ENCODE assay signal across 10 mouse cellular contexts in the genomic region with DNA sequence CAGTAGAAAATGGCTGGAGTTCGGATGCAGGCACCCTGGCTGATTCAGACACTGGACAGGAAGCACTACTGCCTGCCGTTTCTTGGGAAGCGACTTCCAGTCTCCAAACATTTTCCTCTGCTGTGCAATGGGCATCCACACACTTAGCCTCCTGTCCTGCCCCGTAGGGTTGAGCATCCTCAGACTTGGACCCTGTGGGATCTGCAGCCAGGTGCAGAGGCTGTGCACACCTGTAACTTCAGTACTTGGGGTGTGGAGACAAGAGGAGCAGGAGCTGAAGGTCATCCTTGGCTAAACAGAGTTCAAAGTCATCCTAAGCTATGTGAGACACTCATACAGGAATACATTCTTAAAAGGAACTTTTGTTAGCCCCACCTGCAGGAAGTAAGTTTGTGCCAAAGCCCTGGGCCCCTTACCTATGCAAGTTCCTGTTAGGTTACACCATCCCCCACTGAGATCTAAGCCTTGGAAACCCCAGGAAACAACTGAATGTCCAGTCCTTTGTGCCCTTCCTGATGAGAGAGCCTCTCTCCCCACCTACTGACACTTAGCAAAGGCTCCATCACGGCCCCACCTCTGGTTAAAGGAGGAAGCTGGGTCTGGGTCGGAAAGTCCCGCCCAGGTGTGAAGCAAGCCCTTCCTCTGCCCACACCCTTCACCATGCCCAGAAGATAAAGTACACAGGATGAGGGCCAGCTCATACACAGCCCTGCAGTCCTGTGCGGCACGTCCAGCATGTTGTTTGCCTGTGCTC. TPM values are rescaled to one million over a fixed set of nuclear protein-coding genes. Genes with fewer than 3 reads are reported as not detected.
A peak's percentile ranks its signal among the peaks of the same experiment; 100 is the strongest.
DNase-seq lines count a peak whose midpoint lies in the region; ATAC-seq and TF ChIP-seq lines count a peak whose summit lies in the region.
"Had no signal": no experiment of that assay in that cellular context is flagged by ENCODE, and none has a peak within 500 bp of the region (broad histone marks: within the 10 kb centered on the region; RNA-seq: fewer than 3 reads in every experiment).

No protein-coding gene starts in this region.

- intact Hi-C loops in left cerebral cortex, adult 2 months (cut with DNase I): no loop called here

- no peak overlapping the region for H3K9ac ChIP-seq in liver, embryonic 16.5 days (ENCODE audit: low read depth, low read length)
- H3K9ac ChIP-seq in forebrain, postnatal 0 days: no peak overlapping the region
- H3K9ac ChIP-seq: embryonic facial prominence, embryonic 12.5 days had no signal

- peak overlapping the region; percentile 25; the same call in 1 of the 2 replicates for H3K27ac ChIP-seq in left cerebral cortex, adult 2 months
- peak overlapping the region; percentile 88 for H3K27ac ChIP-seq in bone marrow, adult 2 months (ENCODE audit: control insufficient read depth, insufficient read depth, low read depth, low read length, poor library complexity)
- peak overlapping the region; percentile 63; the same call in 1 of the 2 replicates for H3K27ac ChIP-seq in liver, embryonic 16.5 days (ENCODE audit: low read length)
- no peak overlapping the region for H3K27ac ChIP-seq in olfactory bulb, adult 2 months (ENCODE audit: insufficient read depth, low read depth, low read length)
- H3K27ac ChIP-seq in midbrain, embryonic 10.5 days (replicated peaks): no peak overlapping the region
- H3K27ac ChIP-seq in forebrain, postnatal 0 days (ENCODE audit: low read depth, low read length): no peak overlapping the region
- H3K27ac ChIP-seq: embryonic facial prominence, embryonic 12.5 days; hindbrain, postnatal 0 days had no signal

- peaks cover 4% of the 10 kb centered on the region for H3K4me1 ChIP-seq in bone marrow, adult 2 months (ENCODE audit: control insufficient read depth, insufficient read depth, low read length)
- H3K4me1 ChIP-seq in liver, embryonic 16.5 days (ENCODE audit: control insufficient read depth, low read depth, low read length): no peaks in the 10 kb centered on the region; the same call in 1 of the 2 replicates
- H3K4me1 ChIP-seq in olfactory bulb, adult 2 months (ENCODE audit: control insufficient read depth, insufficient read depth, low read length): no peaks in the 10 kb centered on the region
- H3K4me1 ChIP-seq in midbrain, embryonic 10.5 days: peaks cover 3% of the 10 kb centered on the region
- H3K4me1 ChIP-seq in forebrain, postnatal 0 days (ENCODE audit: insufficient read depth): no peaks in the 10 kb centered on the region
- H3K4me1 ChIP-seq: embryonic facial prominence, embryonic 12.5 days had no signal

- H3K4me2 ChIP-seq in liver, embryonic 16.5 days (ENCODE audit: low read depth, low read length): no peak overlapping the region
- no peak overlapping the region for H3K4me2 ChIP-seq in forebrain, postnatal 0 days (ENCODE audit: low read depth)
- H3K4me2 ChIP-seq: embryonic facial prominence, embryonic 12.5 days had no signal

- TF ChIP-seq CTCF in left cerebral cortex, adult 2 months (IDR thresholded peaks at IDR 0.05): no peak
- no peak for TF ChIP-seq CTCF in bone marrow, adult 2 months (IDR thresholded peaks at IDR 0.05; ENCODE audit: control insufficient read depth, insufficient read depth, low read length)
- no peak for TF ChIP-seq CTCF in olfactory bulb, adult 2 months (IDR thresholded peaks at IDR 0.05; ENCODE audit: insufficient read depth, low read depth, low read length)
- no peak for TF ChIP-seq CTCF in forebrain, postnatal 0 days (IDR thresholded peaks at IDR 0.05; ENCODE audit: low read depth)

- DNase-seq in left cerebral cortex, adult 2 months (ENCODE audit: extremely low spot score in 1 of 2, low spot score in 2 of 2): no peak
- DNase-seq in left cerebral cortex, adult 8-10 months (ENCODE audit: low spot score in 2 of 2): no peak
- no peak for DNase-seq in thymus, postnatal 25 days
- DNase-seq in midbrain, embryonic 10.5 days (ENCODE audit: low spot score): no peak
- no peak for DNase-seq in forebrain, postnatal 0 days

- H3K4me3 ChIP-seq in left cerebral cortex, adult 2 months: no peak overlapping the region
- peak overlapping the region; percentile 82 for H3K4me3 ChIP-seq in bone marrow, adult 2 months (replicated peaks; ENCODE audit: control insufficient read depth, low read depth, low read length)
- H3K4me3 ChIP-seq in liver, embryonic 16.5 days (ENCODE audit: low read depth, low read length): peak overlapping the region; percentile 16
- peak overlapping the region; percentile 8; the same call in 1 of the 2 replicates for H3K4me3 ChIP-seq in olfactory bulb, adult 2 months (ENCODE audit: insufficient read depth, low read depth, low read length)
- H3K4me3 ChIP-seq in midbrain, embryonic 10.5 days: no peak overlapping the region
- no peak overlapping the region for H3K4me3 ChIP-seq in forebrain, postnatal 0 days (ENCODE audit: low read depth, low read length)
- H3K4me3 ChIP-seq: embryonic facial prominence, embryonic 12.5 days had no signal

- H3K9me3 ChIP-seq in liver, embryonic 16.5 days (replicated peaks; ENCODE audit: control insufficient read depth, low read length): no peaks in the 10 kb centered on the region
- H3K9me3 ChIP-seq in midbrain, embryonic 10.5 days (replicated peaks): no peaks in the 10 kb centered on the region
- H3K9me3 ChIP-seq in forebrain, postnatal 0 days (ENCODE audit: low read length): no peaks in the 10 kb centered on the region
- H3K9me3 ChIP-seq: embryonic facial prominence, embryonic 12.5 days had no signal

- ATAC-seq in liver, embryonic 16.5 days (ENCODE audit: low read depth): peak; percentile 76
- ATAC-seq in forebrain, postnatal 0 days: no peak

- no peaks in the 10 kb centered on the region for H3K27me3 ChIP-seq in liver, embryonic 16.5 days (ENCODE audit: control insufficient read depth, insufficient read depth, low read depth, low read length)
- no peaks in the 10 kb centered on the region for H3K27me3 ChIP-seq in midbrain, embryonic 10.5 days (ENCODE audit: low read depth, poor library complexity, severe bottlenecking)
- H3K27me3 ChIP-seq in forebrain, postnatal 0 days (ENCODE audit: insufficient read depth, low read length): no peaks in the 10 kb centered on the region
- H3K27me3 ChIP-seq: embryonic facial prominence, embryonic 12.5 days had no signal

- WGBS in bone marrow, adult 2 months: 22% methylated on average over 9 of the region's 9 CpGs
- WGBS in liver, embryonic 16.5 days (ENCODE audit: insufficient replicate concordance): 24% methylated on average over 9 of the region's 9 CpGs
- 76% methylated on average over 9 of the region's 9 CpGs for WGBS in olfactory bulb, adult 2 months
- 74% methylated on average over 9 of the region's 9 CpGs for WGBS in midbrain, embryonic 10.5 days
- 69% methylated on average over 9 of the region's 9 CpGs for WGBS in forebrain, postnatal 0 days

- H3K36me3 ChIP-seq in liver, embryonic 16.5 days (ENCODE audit: control insufficient read depth, insufficient read depth): no peaks in the 10 kb centered on the region
- 0 out of 2 replicates have a peak, but pooled peaks cover 1% of the 10 kb centered on the region for H3K36me3 ChIP-seq in midbrain, embryonic 10.5 days
- no peaks in the 10 kb centered on the region for H3K36me3 ChIP-seq in forebrain, postnatal 0 days (ENCODE audit: insufficient read depth)
- H3K36me3 ChIP-seq: embryonic facial prominence, embryonic 12.5 days had no signal

- peak; percentile 92; the same call in 1 of the 2 replicates for TF ChIP-seq POLR2A in bone marrow, adult 2 months (IDR thresholded peaks at IDR 0.05; ENCODE audit: borderline replicate concordance, control insufficient read depth, low read depth, low read length)
- no peak for TF ChIP-seq POLR2A in olfactory bulb, adult 2 months (IDR thresholded peaks at IDR 0.05; ENCODE audit: insufficient read depth, low read depth, low read length)

RNA-seq across cellular contexts. Expression of gene Pglyrp1, which starts 13.0 kb away (rescaled TPM):
- 10 to 100 TPM; 18.8 to 25.6 TPM for total RNA-seq in left cerebral cortex, adult 2 months (2021)
- total RNA-seq in left cerebral cortex, adult 8-10 months (2022): 10 to 100 TPM in 3 of 4 experiments, 1 to 10 TPM in 1; 9.4 to 15.3 (median 12.8) TPM
- 72.2 and 201 TPM in 2 replicates for polyA plus RNA-seq in bone marrow, adult 2 months (2011; ENCODE audit: insufficient read depth, insufficient read length, low replicate concordance, missing spikeins)
- polyA plus RNA-seq in liver, embryonic 16.5 days (2015; fragmentation: Nextera tagmentation; extraction: Ambion mirVana): 76.1 and 87.5 TPM in 2 replicates
- polyA plus RNA-seq in olfactory bulb, adult 2 months (2012; ENCODE audit: insufficient read depth, insufficient read length, low replicate concordance, missing spikeins): not detected in 2 replicates
- 1.6 and 1.7 TPM in 2 replicates for polyA plus RNA-seq in midbrain, embryonic 10.5 days (2016; fragmentation: Nextera tagmentation; extraction: Ambion mirVana)
- total RNA-seq in forebrain, postnatal 0 days (2014; rRNA removed): 13.8 and 14.9 TPM in 2 replicates
- polyA plus RNA-seq in forebrain, postnatal 0 days (2015; fragmentation: Nextera tagmentation; extraction: Ambion mirVana): 26.9 and 27.0 TPM in 2 replicates

RNA-seq across cellular contexts. Expression of gene Ccdc61, which starts 26.0 kb away (rescaled TPM):
- 10 to 100 TPM; 10.5 to 11.0 TPM for total RNA-seq in left cerebral cortex, adult 2 months (2021)
- total RNA-seq in left cerebral cortex, adult 8-10 months (2022): 10 to 100 TPM; 11.5 to 12.8 (median 12.2) TPM
- 18.7 and 40.4 TPM in 2 replicates for polyA plus RNA-seq in bone marrow, adult 2 months (2011; ENCODE audit: insufficient read depth, insufficient read length, low replicate concordance, missing spikeins)
- polyA plus RNA-seq in liver, embryonic 16.5 days (2015; fragmentation: Nextera tagmentation; extraction: Ambion mirVana): 7.9 and 8.4 TPM in 2 replicates
- polyA plus RNA-seq in olfactory bulb, adult 2 months (2012; ENCODE audit: insufficient read depth, insufficient read length, low replicate concordance, missing spikeins): not detected in 2 replicates
- 38.5 and 38.7 TPM in 2 replicates for polyA plus RNA-seq in midbrain, embryonic 10.5 days (2016; fragmentation: Nextera tagmentation; extraction: Ambion mirVana)
- 12.8 and 17.2 TPM in 2 replicates for total RNA-seq in forebrain, postnatal 0 days (2014; rRNA removed)
- polyA plus RNA-seq in forebrain, postnatal 0 days (2015; fragmentation: Nextera tagmentation; extraction: Ambion mirVana): 21.6 and 23.2 TPM in 2 replicates

RNA-seq across cellular contexts. Expression of gene Nova2, which starts 41.5 kb away (rescaled TPM):
- 10 to 100 TPM; 79.9 to 86.4 TPM for total RNA-seq in left cerebral cortex, adult 2 months (2021)
- total RNA-seq in left cerebral cortex, adult 8-10 months (2022): 10 to 100 TPM; 67.1 to 75.1 (median 69.9) TPM
- polyA plus RNA-seq in bone marrow, adult 2 months (2011; ENCODE audit: insufficient read depth, insufficient read length, low replicate concordance, missing spikeins): 0.16 and 0.35 TPM in 2 replicates
- 0.06 and 0.09 TPM in 2 replicates for polyA plus RNA-seq in liver, embryonic 16.5 days (2015; fragmentation: Nextera tagmentation; extraction: Ambion mirVana)
- not detected in 2 replicates for polyA plus RNA-seq in olfactory bulb, adult 2 months (2012; ENCODE audit: insufficient read depth, insufficient read length, low replicate concordance, missing spikeins)
- 3.9 and 6.2 TPM in 2 replicates for polyA plus RNA-seq in midbrain, embryonic 10.5 days (2016; fragmentation: Nextera tagmentation; extraction: Ambion mirVana)
- total RNA-seq in forebrain, postnatal 0 days (2014; rRNA removed): 15.4 and 19.5 TPM in 2 replicates
- polyA plus RNA-seq in forebrain, postnatal 0 days (2015; fragmentation: Nextera tagmentation; extraction: Ambion mirVana): 7.2 and 11.4 TPM in 2 replicates

RNA-seq across cellular contexts. Expression of gene Mill2, which starts 44.4 kb away (rescaled TPM):
- 1 to 10 TPM; 1.3 to 2.5 TPM for total RNA-seq in left cerebral cortex, adult 2 months (2021)
- total RNA-seq in left cerebral cortex, adult 8-10 months (2022): 1 to 10 TPM; 1.5 to 2.2 (median 1.9) TPM
- polyA plus RNA-seq in bone marrow, adult 2 months (2011; ENCODE audit: insufficient read depth, insufficient read length, low replicate concordance, missing spikeins): 1.5 and 3.6 TPM in 2 replicates
- polyA plus RNA-seq in liver, embryonic 16.5 days (2015; fragmentation: Nextera tagmentation; extraction: Ambion mirVana): 0.21 and 0.24 TPM in 2 replicates
- polyA plus RNA-seq in olfactory bulb, adult 2 months (2012; ENCODE audit: insufficient read depth, insufficient read length, low replicate concordance, missing spikeins): not detected in 2 replicates
- polyA plus RNA-seq in midbrain, embryonic 10.5 days (2016; fragmentation: Nextera tagmentation; extraction: Ambion mirVana): 0.14 and 0.30 TPM in 2 replicates
- total RNA-seq in forebrain, postnatal 0 days (2014; rRNA removed): 0.95 and 2.1 TPM in 2 replicates
- 0.53 and 0.54 TPM in 2 replicates for polyA plus RNA-seq in forebrain, postnatal 0 days (2015; fragmentation: Nextera tagmentation; extraction: Ambion mirVana)

Comparison
In these comparisons a context has a peak if more than half of its experiments do, and no peak if none do; other contexts are left out.
1. H3K27ac ChIP-seq: peak in left cerebral cortex, adult 2 months (single experiment), bone marrow, adult 2 months (single experiment) and liver, embryonic 16.5 days (single experiment); none in olfactory bulb, adult 2 months (single experiment), midbrain, embryonic 10.5 days (single experiment) and forebrain, postnatal 0 days (single experiment).
2. H3K4me3 ChIP-seq: peak in bone marrow, adult 2 months (single experiment), liver, embryonic 16.5 days (single experiment) and olfactory bulb, adult 2 months (single experiment); none in left cerebral cortex, adult 2 months (single experiment), midbrain, embryonic 10.5 days (single experiment) and forebrain, postnatal 0 days (single experiment).